Mouse (Mus musculus) MEL (cell line): Measurements from ENCODE around the gene St13. TPM values are rescaled to one million over a fixed set of nuclear protein-coding genes. Genes with fewer than 3 reads are reported as not detected.

Experiments used
- DNase-seq: peaks from one replicate; pipeline ENCODE4 v3.0.0; 2011; ENCODE audit warnings: low read depth, low spot score
- H3K27ac ChIP-seq: 2 replicates; pipeline ENCODE4 v1.5.1; 2012; ENCODE audit warnings: low read depth, mild to moderate bottlenecking, control low read depth, low read length, moderate library complexity; ENCODE audit not compliant: control insufficient read depth
- H3K27me3 ChIP-seq, 2 experiments: fragments of 150-350 bp in 1 of 2; sonication (generic) in 1 of 2; 2 replicates each; pipeline ENCODE4 v1.6.1; 2012; ENCODE audit warnings: low read length in 2 of 2, mild to moderate bottlenecking in 2 of 2, improper control_type of control experiment in 1 of 2, moderate library complexity in 1 of 2; ENCODE audit not compliant: insufficient read depth in 2 of 2, control insufficient read depth in 1 of 2
- H3K36me3 ChIP-seq, 2 experiments: 2 replicates each; pipeline ENCODE4 v1.6.1; 2012 to 2014; ENCODE audit warnings: low read length in 2 of 2, improper control_type of control experiment in 1 of 2, inconsistent platforms in 1 of 2, mild to moderate bottlenecking in 1 of 2; ENCODE audit not compliant: insufficient read depth in 2 of 2, control insufficient read depth in 1 of 2
- H3K4me1 ChIP-seq, 2 experiments: fragments of 150-350 bp in 1 of 2; sonication (generic) in 1 of 2; 2 replicates each; pipeline ENCODE4 v1.6.1; 2012; ENCODE audit warnings: low read length in 2 of 2, improper control_type of control experiment in 1 of 2, mild to moderate bottlenecking in 1 of 2; ENCODE audit not compliant: insufficient read depth in 2 of 2, control insufficient read depth in 1 of 2
- H3K4me3 ChIP-seq, 2 experiments: fragments of 150-350 bp in 1 of 2; sonication (generic) in 1 of 2; 2 replicates each; pipeline ENCODE4 v1.5.1; 2012; ENCODE audit warnings: low read depth in 2 of 2, low read length in 2 of 2, mild to moderate bottlenecking in 2 of 2, moderate library complexity in 2 of 2, control low read depth in 1 of 2, improper control_type of control experiment in 1 of 2; ENCODE audit not compliant: control insufficient read depth in 1 of 2, insufficient read depth in 1 of 2
- H3K79me2 ChIP-seq: 2 replicates; pipeline ENCODE4 v1.6.1; 2012; ENCODE audit warnings: mild to moderate bottlenecking, low read length, moderate library complexity; ENCODE audit not compliant: control insufficient read depth, poor library complexity, insufficient read depth
- H3K9ac ChIP-seq: 2 replicates; pipeline ENCODE4 v1.6.1; 2012; ENCODE audit warnings: low read depth, mild to moderate bottlenecking, control low read depth, low read length, moderate library complexity; ENCODE audit not compliant: control insufficient read depth, poor library complexity, severe bottlenecking
- H3K9me3 ChIP-seq: fragments of 150-350 bp; sonication (generic); replicated peaks from 2 replicates; pipeline ENCODE4 v1.6.1; 2012; ENCODE audit warnings: mild to moderate bottlenecking, low read length, improper control_type of control experiment, moderate library complexity; ENCODE audit not compliant: insufficient read depth
- BHLHE40 ChIP-seq: IDR thresholded peaks from 2 replicates; pipeline ENCODE4 v1.6.1; 2012; ENCODE audit warnings: low read depth, mild to moderate bottlenecking, inconsistent platforms, low read length, improper control_type of control experiment, borderline replicate concordance
- CHD2 ChIP-seq: IDR thresholded peaks from 2 replicates; pipeline ENCODE4 v1.6.1; 2011; ENCODE audit warnings: low read length, improper control_type of control experiment
- CTCF ChIP-seq, 3 experiments: IDR thresholded peaks in 2 of 3; conservative IDR thresholded peaks in 1 of 3; 2 replicates each; pipeline ENCODE4 v1.5.1; 2011 to 2012; ENCODE audit warnings: low read length in 3 of 3, low read depth in 2 of 3, mild to moderate bottlenecking in 2 of 3, improper control_type of control experiment in 1 of 3, inconsistent platforms in 1 of 3, mixed read lengths in 1 of 3, moderate library complexity in 1 of 3; ENCODE audit not compliant: control insufficient read depth in 1 of 3, insufficient read depth in 1 of 3, poor library complexity in 1 of 3, severe bottlenecking in 1 of 3
- E2F4 ChIP-seq: IDR thresholded peaks from 2 replicates; pipeline ENCODE4 v1.6.1; 2011; ENCODE audit warnings: low read depth, low read length, improper control_type of control experiment, borderline replicate concordance
- ELF1 ChIP-seq: IDR thresholded peaks from 2 replicates; pipeline ENCODE4 v1.6.1; 2014; ENCODE audit warnings: low read depth, mild to moderate bottlenecking, inconsistent platforms, low read length, improper control_type of control experiment, moderate library complexity
- EP300 ChIP-seq, 2 experiments: IDR thresholded peaks; 2 replicates each; pipeline ENCODE4 v1.6.1; 2011; ENCODE audit warnings: improper control_type of control experiment in 2 of 2, low read length in 2 of 2, low read depth in 1 of 2, mild to moderate bottlenecking in 1 of 2
- ETS1 ChIP-seq: IDR thresholded peaks from 2 replicates; pipeline ENCODE4 v1.6.1; 2012; ENCODE audit warnings: low read depth, mild to moderate bottlenecking, inconsistent platforms, low read length, improper control_type of control experiment, moderate library complexity
- GABPA ChIP-seq: IDR thresholded peaks from 2 replicates; pipeline ENCODE4 v1.6.1; 2012; ENCODE audit warnings: low read depth, mild to moderate bottlenecking, inconsistent platforms, low read length, improper control_type of control experiment, moderate library complexity
- GATA1 ChIP-seq: IDR thresholded peaks from 2 replicates; pipeline ENCODE4 v1.6.1; 2011; ENCODE audit warnings: low read depth, low read length, improper control_type of control experiment
- HCFC1 ChIP-seq: IDR thresholded peaks from 2 replicates; pipeline ENCODE4 v1.6.1; 2012; ENCODE audit warnings: low read depth, mild to moderate bottlenecking, inconsistent platforms, low read length, improper control_type of control experiment, moderate library complexity
- JUND ChIP-seq: IDR thresholded peaks from 2 replicates; pipeline ENCODE4 v1.6.1; 2011; ENCODE audit warnings: low read depth, mild to moderate bottlenecking, improper control_type of control experiment, low read length
- MAFK ChIP-seq: IDR thresholded peaks from 2 replicates; pipeline ENCODE4 v1.6.1; 2011; ENCODE audit warnings: low read depth, mild to moderate bottlenecking, low read length, improper control_type of control experiment, borderline replicate concordance
- MAX ChIP-seq: IDR thresholded peaks from 2 replicates; pipeline ENCODE4 v1.6.1; 2011; ENCODE audit warnings: low read length, improper control_type of control experiment
- MXI1 ChIP-seq: IDR thresholded peaks from 2 replicates; pipeline ENCODE4 v1.6.1; 2011; ENCODE audit warnings: mild to moderate bottlenecking, low read depth, low read length, improper control_type of control experiment
- MYC ChIP-seq: IDR thresholded peaks from 2 replicates; pipeline ENCODE4 v1.6.1; 2011; ENCODE audit warnings: low read depth, mild to moderate bottlenecking, low read length, improper control_type of control experiment, moderate library complexity
- NRF1 ChIP-seq: IDR thresholded peaks from 2 replicates; pipeline ENCODE4 v1.6.1; 2014; ENCODE audit warnings: low read depth, mild to moderate bottlenecking, inconsistent platforms, low read length, improper control_type of control experiment, moderate library complexity; ENCODE audit not compliant: poor library complexity, insufficient read depth, severe bottlenecking
- POLR2AphosphoS2 ChIP-seq: IDR thresholded peaks from 2 replicates; pipeline ENCODE4 v1.6.1; 2011; ENCODE audit warnings: low read length, improper control_type of control experiment
- SMC3 ChIP-seq: IDR thresholded peaks from 2 replicates; pipeline ENCODE4 v1.6.1; 2011; ENCODE audit warnings: low read depth, low read length, improper control_type of control experiment
- TAL1 ChIP-seq: IDR thresholded peaks from 2 replicates; pipeline ENCODE4 v1.6.1; 2012; ENCODE audit warnings: mild to moderate bottlenecking, inconsistent platforms, low read length, moderate library complexity, mixed read lengths
- UBTF ChIP-seq: IDR thresholded peaks from 2 replicates; pipeline ENCODE4 v1.6.1; 2012; ENCODE audit warnings: low read depth, mild to moderate bottlenecking, inconsistent platforms, low read length, improper control_type of control experiment, moderate library complexity, borderline replicate concordance; ENCODE audit not compliant: insufficient read depth
- USF1 ChIP-seq: IDR thresholded peaks from 2 replicates; pipeline ENCODE4 v1.6.1; 2014; ENCODE audit warnings: low read depth, mild to moderate bottlenecking, inconsistent platforms, low read length, improper control_type of control experiment, moderate library complexity
- USF2 ChIP-seq, 2 experiments: IDR thresholded peaks; 2 replicates each; pipeline ENCODE4 v1.6.1; 2011 to 2012; ENCODE audit warnings: improper control_type of control experiment in 2 of 2, low read length in 2 of 2, borderline replicate concordance in 1 of 2, inconsistent platforms in 1 of 2, low read depth in 1 of 2, mild to moderate bottlenecking in 1 of 2; ENCODE audit not compliant: insufficient read depth in 1 of 2
- ZC3H11A ChIP-seq: IDR thresholded peaks from 2 replicates; pipeline ENCODE4 v1.6.1; 2012; ENCODE audit warnings: low read depth, mild to moderate bottlenecking, inconsistent platforms, low read length, improper control_type of control experiment
- ZKSCAN1 ChIP-seq: IDR thresholded peaks from 2 replicates; pipeline ENCODE4 v1.6.1; 2012; ENCODE audit warnings: low read depth, mild to moderate bottlenecking, inconsistent platforms, low read length, improper control_type of control experiment, moderate library complexity
- ZMIZ1 ChIP-seq: IDR thresholded peaks from 2 replicates; pipeline ENCODE4 v1.6.1; 2012; ENCODE audit warnings: low read depth, mild to moderate bottlenecking, inconsistent platforms, low read length, improper control_type of control experiment, moderate library complexity
- ZNF384 ChIP-seq: IDR thresholded peaks from 2 replicates; pipeline ENCODE4 v1.6.1; 2012; ENCODE audit warnings: low read depth, mild to moderate bottlenecking, inconsistent platforms, low read length, improper control_type of control experiment
- polyA plus RNA-seq, 2 experiments: library from polyadenylated mRNA; stranded (reverse) in 1 of 2; unstranded in 1 of 2; fragments of >175 nt in 1 of 2; fragments of >200 nt in 1 of 2; gene quantifications; 2 replicates each; pipeline versions ENCODE4 v1.2.1 to v1.2.4; 2012; ENCODE audit warnings: low replicate concordance in 2 of 2, low read depth in 1 of 2; ENCODE audit not compliant: insufficient read length in 2 of 2, insufficient read depth in 1 of 2, missing spikeins in 1 of 2
- total RNA-seq: library from RNA; depleted of rRNA; stranded (reverse); fragments of 300-350 nt; gene quantifications from 2 replicates; pipeline ENCODE4 v1.2.3, GENCODE M21; 2012

St13 gene
- total and polyA plus RNA-seq, 3 experiments = 191 to 423 TPM; not detected in 1

GRCm38 (mm10) chr15:81366241-81366640 is 33.6 kb downstream of the St13 start:
- no peak overlapping the region for H3K4me3 ChIP-seq
- H3K27me3 ChIP-seq = no peaks in the 10 kb centered on the region
- H3K4me1 ChIP-seq = peaks cover 3% of the 10 kb centered on the region in 2 experiments; a peak in 3 of 4 replicates
- H3K36me3 ChIP-seq = peaks cover 17 to 48% of the 10 kb centered on the region in 2 experiments
- H3K9me3 ChIP-seq = no peaks in the 10 kb centered on the region
- H3K79me2 ChIP-seq = no peaks in the 10 kb centered on the region; the same call in 1 of the 2 replicates
- no peak overlapping the region for H3K9ac ChIP-seq
- DNase-seq = no peak
- no peak overlapping the region for H3K27ac ChIP-seq
- TF ChIP-seq ZNF384 (no peak), MAFK (no peak), UBTF (no peak), TAL1 (no peak), CTCF (IDR thresholded peaks at IDR 0.05 in 2 of 3, conservative IDR thresholded peaks at IDR 0.05 in 1 of 3; ENCODE audit: control insufficient read depth in 1 of 3, insufficient read depth in 1 of 3, low read depth in 2 of 3, low read length in 3 of 3, poor library complexity in 1 of 3, severe bottlenecking in 1 of 3) (no peak), SMC3 (no peak), BHLHE40 (no peak), ZC3H11A (no peak), GATA1 (no peak), GABPA (no peak), ETS1 (no peak), USF2 (IDR thresholded peaks at IDR 0.05; ENCODE audit: borderline replicate concordance in 1 of 2, insufficient read depth in 1 of 2, low read depth in 1 of 2, low read length in 2 of 2) (no peak), MYC (no peak), E2F4 (no peak), USF1 (no peak), POLR2AphosphoS2 (no peak)
- TF ChIP-seq, all 39 proteins: peak for 0

- Histone ChIP-seq H3K4me3 (no peak overlapping the region), H3K79me2 (peaks cover 3% of the 10 kb centered on the region), H3K4me1 (peaks cover 3% of the 10 kb centered on the region in 2 experiments; a peak in 3 of 4 replicates), H3K27me3 (no peaks in the 10 kb centered on the region), H3K9ac (no peak overlapping the region), H3K9me3 (no peaks in the 10 kb centered on the region), H3K27ac (no peak overlapping the region), H3K36me3 (peaks cover 17 to 42% of the 10 kb centered on the region in 2 experiments)
- TF ChIP-seq ZKSCAN1 (no peak), MAX (no peak), ZMIZ1 (no peak), EP300 (IDR thresholded peaks at IDR 0.05; ENCODE audit: low read depth in 1 of 2, low read length in 2 of 2) (no peak), MAFK (no peak), NRF1 (no peak), HCFC1 (no peak), USF2 (IDR thresholded peaks at IDR 0.05; ENCODE audit: borderline replicate concordance in 1 of 2, insufficient read depth in 1 of 2, low read depth in 1 of 2, low read length in 2 of 2) (no peak), CHD2 (no peak), POLR2AphosphoS2 (no peak), JUND (no peak), E2F4 (no peak), ELF1 (no peak), TAL1 (no peak), MXI1 (no peak), SMC3 (no peak)
- no peak for DNase-seq
Measured at GRCm38 (mm10) chr15:81365246-81365645, 34.6 kb downstream of the St13 start.
